9 mouse cellular contexts compared by ENCODE assay signal in the genomic region with DNA sequence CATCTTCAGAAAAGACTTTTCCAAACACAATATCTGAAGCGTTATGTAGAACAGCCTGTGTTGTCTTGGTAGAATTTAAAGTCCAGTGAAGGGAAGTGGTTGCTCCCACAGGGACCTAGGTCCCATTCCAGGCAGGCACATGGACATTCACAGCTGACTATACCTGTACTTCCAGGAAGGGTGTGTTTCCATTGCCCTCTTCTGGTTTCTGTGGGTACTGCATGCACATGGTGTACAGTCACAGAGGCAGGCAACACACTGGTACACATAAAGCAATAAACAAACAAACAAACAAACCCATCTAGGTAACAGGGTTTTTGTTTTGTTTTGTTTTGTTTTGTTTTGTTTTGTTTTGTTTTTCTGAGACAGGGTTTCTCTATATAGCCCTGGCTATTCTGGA. TPM values are rescaled to one million over a fixed set of nuclear protein-coding genes. Genes with fewer than 3 reads are reported as not detected.
DNase-seq lines count a peak whose midpoint lies in the region; ATAC-seq lines count a peak whose summit lies in the region.
"Had no signal": no experiment of that assay in that cellular context is flagged by ENCODE, and none has a peak within 500 bp of the region (broad histone marks: within the 10 kb centered on the region; RNA-seq: fewer than 3 reads in every experiment).

No protein-coding gene starts in this region.

- ATAC-seq in CD4-positive, CD25-positive, alpha-beta regulatory T cell, adult 4 months = no peak
- ATAC-seq in megakaryocyte progenitor cell, adult 5-6 weeks (replicated peaks; ENCODE audit: poor library complexity) = peak; percentile 78
- ATAC-seq: forebrain, embryonic 15.5 days had no signal

- intact Hi-C loops in left cerebral cortex, postnatal 4 days (cut with DNase I) = no loop called here

- DNase-seq in CD4-positive, CD25-positive, alpha-beta regulatory T cell, adult 2 months (ENCODE audit: low read depth, low spot score) = peak; percentile 22
- DNase-seq in left cerebral cortex, postnatal 4 days = peak; percentile 33
- DNase-seq in left cerebral cortex, adult 11 months (ENCODE audit: low spot score) = no peak
- DNase-seq in R1 (ENCODE audit: low read depth, low spot score) = peak; percentile 83
- DNase-seq in right cerebral cortex, postnatal 25 days = no peak
- DNase-seq in adrenal gland, postnatal 36 days = no peak

RNA-seq across cellular contexts. Expression of gene Flt1, which starts 7.9 kb away (rescaled TPM):
- under 1 TPM in 1 of 2 experiments, not detected in 1; 0.13 TPM for polyA plus RNA-seq in CD4-positive, CD25-positive, alpha-beta regulatory T cell, adult 4 months (2017; shearing (Covaris generic))
- total RNA-seq in left cerebral cortex, postnatal 4 days (2021) = 10 to 100 TPM; 15.1 to 17.6 TPM
- total RNA-seq in megakaryocyte progenitor cell, adult 5-6 weeks (2015) = 2.5 and 3.1 TPM in 2 replicates
- 2.5 and 3.7 TPM in 2 replicates for total RNA-seq in megakaryocyte progenitor cell, adult 5-6 weeks (2017)
- 10 to 100 TPM; 42.8 to 92.8 TPM for total RNA-seq in adrenal gland, postnatal 36 days (2021)

Comparison
In these comparisons a context has a peak if more than half of its experiments do, and no peak if none do; other contexts are left out.
1. DNase-seq: peak in CD4-positive, CD25-positive, alpha-beta regulatory T cell, adult 2 months (single experiment), left cerebral cortex, postnatal 4 days (single experiment) and R1 (single experiment); none in left cerebral cortex, adult 11 months (single experiment), right cerebral cortex, postnatal 25 days (single experiment) and adrenal gland, postnatal 36 days (0 of 2).